Mouse (Mus musculus): ENCODE measurements around the gene Crisp1.

The Crisp1 gene

DNA sequence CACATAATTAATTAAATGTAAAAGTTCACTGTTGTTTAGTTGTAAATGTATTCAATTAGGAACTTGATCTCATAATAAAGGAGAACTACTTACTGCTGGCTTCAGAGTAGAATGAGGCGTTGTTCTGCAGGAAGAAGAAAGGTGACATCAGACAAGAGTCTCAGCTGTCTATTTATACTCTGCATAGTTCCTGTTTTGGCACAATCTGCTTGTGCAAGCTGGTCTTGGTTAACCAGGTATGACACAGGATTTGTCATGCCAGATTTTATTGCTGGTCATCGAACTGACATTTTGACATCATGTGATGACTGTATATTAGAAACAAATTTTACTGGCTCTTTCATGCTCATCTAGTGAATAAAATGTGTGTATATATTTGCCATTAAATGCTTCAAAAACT lies at the start of gene Crisp1:
Crisp1 (minus strand) TSS at position 146 of the 400 bp plus-strand sequence.
- no peak for DNase-seq (ENCODE audit: low spot score)

DNA sequence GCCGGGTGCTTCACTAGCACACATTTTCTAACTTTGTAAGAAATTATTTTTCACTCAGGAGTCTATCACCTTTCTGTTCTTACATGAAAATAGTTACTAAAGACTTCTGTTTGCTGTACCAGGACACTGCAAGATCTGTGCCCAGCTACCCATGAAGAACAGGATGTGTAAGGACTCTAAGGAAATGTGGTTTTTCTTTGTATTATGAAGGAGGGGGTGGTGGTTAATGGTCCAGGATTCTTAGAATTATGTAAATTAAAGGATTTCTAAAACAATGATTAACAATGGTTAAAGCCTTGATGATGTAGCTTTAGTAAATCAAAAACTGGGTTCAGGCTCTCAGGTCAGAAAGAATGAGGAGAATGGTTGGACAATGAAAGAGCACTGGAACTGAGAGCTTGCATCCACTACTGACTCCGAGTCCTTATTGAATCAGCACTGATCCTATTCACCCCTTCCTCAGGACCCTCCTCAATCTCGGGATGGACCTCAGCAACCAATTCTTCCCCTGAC lies 23.5 kb upstream of the Crisp1 start:
- no peak for DNase-seq (ENCODE audit: low spot score)

DNA sequence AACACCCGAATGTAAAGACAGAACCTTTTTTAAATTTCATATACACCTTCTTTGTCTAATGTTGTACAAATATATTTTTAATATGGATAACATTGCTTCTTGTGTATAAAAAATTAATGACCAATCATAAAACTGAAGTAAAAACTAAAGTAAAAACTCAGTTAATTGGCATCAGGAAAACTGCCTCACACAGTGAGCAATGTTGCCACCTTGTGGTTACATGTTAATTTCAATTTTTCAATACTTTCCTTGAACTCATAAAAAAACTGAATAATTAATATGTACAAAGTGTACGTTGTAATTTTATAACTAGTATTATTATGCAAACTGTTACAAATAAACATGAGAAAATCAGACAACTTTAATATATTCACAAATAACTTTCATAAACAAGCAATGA lies 33.6 kb downstream of the Crisp1 start:
- no peak for DNase-seq (ENCODE audit: low spot score)

DNA sequence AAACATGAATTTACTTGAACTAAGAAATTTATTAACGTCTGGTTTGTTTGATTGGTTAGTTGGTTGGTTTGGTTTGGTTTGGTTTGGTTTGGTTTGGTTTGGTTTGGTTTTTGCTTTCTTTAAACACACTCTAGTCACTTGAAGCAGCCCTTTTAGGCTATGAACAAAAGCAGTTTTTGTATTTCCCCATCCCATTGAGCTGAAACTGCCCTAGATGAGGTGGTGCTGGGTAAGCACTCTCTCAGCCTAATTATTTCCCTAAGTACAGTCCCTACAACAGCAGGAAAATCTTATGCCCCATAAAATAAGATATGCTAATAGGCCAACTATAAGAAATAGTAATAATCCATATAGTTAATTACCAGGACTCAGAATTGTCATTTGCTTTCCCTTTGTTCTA lies 43.5 kb downstream of the Crisp1 start:
- DNase-seq (ENCODE audit: low spot score): no peak

DNA sequence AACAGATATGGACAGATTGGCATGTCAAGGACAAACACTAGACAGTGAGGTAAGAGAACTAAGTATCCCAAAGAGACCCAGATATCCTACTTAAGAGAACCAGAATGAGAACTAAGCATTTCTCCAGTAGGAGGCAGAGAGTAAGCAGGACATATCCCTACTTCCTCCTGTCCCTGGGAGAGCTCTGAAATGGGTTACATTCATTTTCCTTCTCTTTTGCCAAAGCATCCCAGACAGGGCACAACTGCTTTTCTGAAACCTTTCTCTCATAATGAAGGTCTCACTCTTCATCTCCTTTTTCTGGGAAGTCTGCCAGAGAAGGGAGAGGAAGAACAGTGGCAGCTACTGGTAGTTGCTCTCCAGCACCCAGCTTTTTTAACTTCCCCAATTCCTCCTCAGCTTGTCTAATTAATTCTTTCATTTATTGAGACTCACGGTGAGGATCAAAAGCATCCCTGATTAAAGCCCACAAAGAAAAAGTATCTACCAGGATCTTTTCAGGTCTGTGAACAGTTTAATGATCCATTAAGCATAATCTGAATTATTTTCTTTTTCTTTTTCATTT lies 44.0 kb downstream of the Crisp1 start:
- no peak for DNase-seq (ENCODE audit: low spot score)

DNA sequence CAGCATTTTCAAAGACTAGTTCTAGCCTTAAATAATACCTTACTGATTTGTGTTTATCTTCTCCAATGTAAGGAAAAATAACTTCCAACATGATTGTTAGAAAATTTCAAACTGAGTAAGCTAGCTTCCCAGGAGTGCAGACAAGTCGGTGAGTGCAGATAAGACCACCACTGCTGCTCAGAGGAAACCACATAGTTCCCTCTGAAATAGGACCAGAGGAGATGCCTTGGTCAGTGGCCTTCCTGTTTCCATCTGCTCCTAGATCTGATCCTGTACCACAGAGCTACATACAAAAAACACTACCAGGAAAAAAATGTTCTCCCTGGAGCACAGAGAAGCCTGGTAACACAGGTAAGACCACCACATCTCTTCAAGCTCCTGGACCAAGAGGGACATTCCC lies 66.5 kb downstream of the Crisp1 start:
- DNase-seq (ENCODE audit: low spot score): no peak
